15 mouse cellular contexts compared by ENCODE assay signal in the genomic region with DNA sequence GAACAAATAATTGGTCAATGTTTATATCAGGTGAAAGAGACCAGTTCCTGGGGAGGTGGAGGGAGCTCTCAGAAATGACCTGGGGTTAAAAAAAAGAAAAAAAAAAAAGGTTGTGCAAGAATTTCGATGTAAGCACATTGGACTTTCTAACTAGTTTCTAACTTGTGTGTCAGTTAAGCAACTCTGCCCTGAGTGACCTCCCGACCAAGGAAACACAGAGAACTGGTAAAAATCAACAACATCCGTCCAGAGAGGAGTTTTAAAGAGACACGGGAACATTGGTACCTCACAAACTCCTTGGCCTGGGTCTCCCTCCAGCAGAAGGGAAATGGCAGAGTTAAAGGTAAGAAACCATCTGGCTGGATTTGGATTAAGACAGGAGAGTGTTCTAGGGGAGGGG. TPM values are rescaled to one million over a fixed set of nuclear protein-coding genes. Genes with fewer than 3 reads are reported as not detected.
A peak's percentile ranks its signal among the peaks of the same experiment; 100 is the strongest.
DNase-seq lines count a peak whose midpoint lies in the region; ATAC-seq and TF ChIP-seq lines count a peak whose summit lies in the region.
"Had no signal": no experiment of that assay in that cellular context is flagged by ENCODE, and none has a peak within 500 bp of the region (broad histone marks: within the 10 kb centered on the region; RNA-seq: fewer than 3 reads in every experiment).

A gene (plus strand): TSS at position 160 of the 400 bp plus-strand sequence.

- H3K36me3 ChIP-seq in intestine, postnatal 0 days (ENCODE audit: control insufficient read depth, insufficient read depth) = no peaks in the 10 kb centered on the region
- no peaks in the 10 kb centered on the region for H3K36me3 ChIP-seq in intestine, embryonic 15.5 days
- H3K36me3 ChIP-seq in liver, embryonic 13.5 days = no peaks in the 10 kb centered on the region
- H3K36me3 ChIP-seq in thymus, adult 2 months (ENCODE audit: control insufficient read depth, insufficient read depth, low read length) = no peaks in the 10 kb centered on the region

- TF ChIP-seq POLR2A in thymus, adult 2 months (IDR thresholded peaks at IDR 0.05; ENCODE audit: control insufficient read depth, extremely low read depth, insufficient read depth, low read length, poor library complexity) = no peak

- 26% methylated on average over 4 of the region's 4 CpGs for WGBS in intestine, postnatal 0 days
- WGBS in intestine, embryonic 15.5 days = 45% methylated on average over 4 of the region's 4 CpGs
- 32% methylated on average over 4 of the region's 4 CpGs for WGBS in liver, embryonic 13.5 days (ENCODE audit: insufficient replicate concordance)
- 83% methylated on average over 4 of the region's 4 CpGs for WGBS in thymus, adult 2 months

- no peak within 1 kb of the TSS for H3K4me3 ChIP-seq in intestine, postnatal 0 days (ENCODE audit: low read depth, low read length)
- H3K4me3 ChIP-seq in intestine, embryonic 15.5 days (replicated peaks) = no peak within 1 kb of the TSS
- peak within 1 kb of the TSS; percentile 24 for H3K4me3 ChIP-seq in liver, embryonic 13.5 days (replicated peaks)
- no peak within 1 kb of the TSS for H3K4me3 ChIP-seq in thymus, adult 2 months (ENCODE audit: control insufficient read depth, insufficient read depth, low read length)
- H3K4me3 ChIP-seq: layer of hippocampus, adult 2 months; myocyte had no signal

- no peaks in the 10 kb centered on the region for H3K9me3 ChIP-seq in intestine, postnatal 0 days (ENCODE audit: control insufficient read depth)
- no peaks in the 10 kb centered on the region for H3K9me3 ChIP-seq in intestine, embryonic 15.5 days
- no peaks in the 10 kb centered on the region for H3K9me3 ChIP-seq in liver, embryonic 13.5 days (replicated peaks)

- peak; percentile 31 for ATAC-seq in intestine, postnatal 0 days
- no peak for ATAC-seq in intestine, embryonic 15.5 days
- ATAC-seq in liver, embryonic 13.5 days (ENCODE audit: low read depth) = peak; percentile 24
- ATAC-seq: hindbrain, postnatal 0 days had no signal

- peak; percentile 67 for DNase-seq in adipocyte (ENCODE audit: low spot score)
- peak; percentile 85 for DNase-seq in kidney, adult 9 months
- DNase-seq in liver, embryonic 13.5 days = no peak
- DNase-seq in thymus, adult 2 months = no peak
- DNase-seq in cerebellum, adult 8-10 months = no peak
- DNase-seq: cerebellum, postnatal 36 days; gastrocnemius, postnatal 25 days had no signal

- H3K4me2 ChIP-seq in intestine, postnatal 0 days (replicated peaks; ENCODE audit: low read depth) = 0 out of 2 replicates have a peak within 1 kb of the TSS, but pooled peaks have one; percentile 3
- no peak within 1 kb of the TSS for H3K4me2 ChIP-seq in intestine, embryonic 15.5 days (replicated peaks)
- peak within 1 kb of the TSS; percentile 26 for H3K4me2 ChIP-seq in liver, embryonic 13.5 days
- H3K4me2 ChIP-seq: heart, embryonic 11.5 days had no signal

- H3K4me1 ChIP-seq in intestine, postnatal 0 days (replicated peaks; ENCODE audit: control insufficient read depth, insufficient read depth, low read length) = peaks cover 7% of the 10 kb centered on the region
- H3K4me1 ChIP-seq in intestine, embryonic 15.5 days (replicated peaks) = 0 out of 2 replicates have a peak, but pooled peaks cover 8% of the 10 kb centered on the region
- H3K4me1 ChIP-seq in liver, embryonic 13.5 days (replicated peaks) = peaks cover 10% of the 10 kb centered on the region
- H3K4me1 ChIP-seq in thymus, adult 2 months (replicated peaks; ENCODE audit: control insufficient read depth, insufficient read depth, low read length) = no peaks in the 10 kb centered on the region

- no peak for TF ChIP-seq CTCF in intestine, postnatal 0 days (IDR thresholded peaks at IDR 0.05; ENCODE audit: low read depth)
- TF ChIP-seq CTCF in thymus, adult 2 months (IDR thresholded peaks at IDR 0.05; ENCODE audit: borderline replicate concordance, control insufficient read depth, extremely low read depth, insufficient read depth, low read length, poor library complexity) = no peak

- no peak within 1 kb of the TSS for H3K9ac ChIP-seq in intestine, postnatal 0 days (ENCODE audit: low read depth, low read length)
- H3K9ac ChIP-seq in intestine, embryonic 15.5 days = no peak within 1 kb of the TSS
- no peak within 1 kb of the TSS for H3K9ac ChIP-seq in liver, embryonic 13.5 days

- H3K27me3 ChIP-seq in intestine, postnatal 0 days (replicated peaks; ENCODE audit: control insufficient read depth, insufficient read depth, low read length) = no peaks in the 10 kb centered on the region
- no peaks in the 10 kb centered on the region for H3K27me3 ChIP-seq in intestine, embryonic 15.5 days (replicated peaks)
- peaks cover 3% of the 10 kb centered on the region; the same call in 1 of the 2 replicates for H3K27me3 ChIP-seq in liver, embryonic 13.5 days
- H3K27me3 ChIP-seq in thymus, adult 2 months (ENCODE audit: control insufficient read depth, insufficient read depth, low read length) = no peaks in the 10 kb centered on the region; the same call in 1 of the 2 replicates

- H3K27ac ChIP-seq in intestine, postnatal 0 days (ENCODE audit: low read depth, low read length) = peak within 1 kb of the TSS; percentile 37; the same call in 1 of the 2 replicates
- H3K27ac ChIP-seq in intestine, embryonic 15.5 days = no peak within 1 kb of the TSS
- peak within 1 kb of the TSS; percentile 68 for H3K27ac ChIP-seq in liver, embryonic 13.5 days
- no peak within 1 kb of the TSS for H3K27ac ChIP-seq in thymus, adult 2 months (ENCODE audit: control insufficient read depth, insufficient read depth, low read length)
- H3K27ac ChIP-seq: hindbrain, postnatal 0 days; layer of hippocampus, adult 2 months had no signal

RNA-seq across cellular contexts. Expression of the gene that starts here (rescaled TPM):
- polyA plus RNA-seq in intestine, postnatal 0 days (2015; fragmentation: Nextera tagmentation; extraction: Ambion mirVana) = 2.7 and 4.2 TPM in 2 replicates
- polyA plus RNA-seq in intestine, embryonic 15.5 days (2015; fragmentation: Nextera tagmentation; extraction: Ambion mirVana) = 1.0 and 1.4 TPM in 2 replicates
- polyA plus RNA-seq in liver, embryonic 13.5 days (2015; fragmentation: Nextera tagmentation; extraction: Ambion mirVana) = 24.4 and 25.8 TPM in 2 replicates
- polyA plus RNA-seq in thymus, adult 2 months (2012; rRNA removed) = 0.54 and 1.4 TPM in 2 replicates
- polyA plus RNA-seq: embryonic facial prominence, embryonic 11.5 days; limb, embryonic 11.5 days had no signal

Comparison
In these comparisons a context has a peak if more than half of its experiments do, and no peak if none do; other contexts are left out.
1. H3K27ac ChIP-seq: peak in intestine, postnatal 0 days (single experiment) and liver, embryonic 13.5 days (single experiment); none in intestine, embryonic 15.5 days (single experiment) and thymus, adult 2 months (single experiment).
2. DNase-seq: peak in adipocyte (single experiment) and kidney, adult 9 months (single experiment); none in liver, embryonic 13.5 days (single experiment), thymus, adult 2 months (single experiment) and cerebellum, adult 8-10 months (single experiment).